Mouse (Mus musculus) adrenal gland, postnatal 36 days (tissue): ENCODE measurements around the gene Tubg2. TPM values are rescaled to one million over a fixed set of nuclear protein-coding genes. Genes with fewer than 3 reads are reported as not detected.
"Not testable (repeated sequence)": the region's sequence is repeated elsewhere in the genome, so short reads cannot be mapped to it uniquely, and the experiment has no call there.

Experiments used
- DNase-seq, 2 experiments: peaks; one replicate each; pipeline ENCODE4 v3.0.0; 2021; ENCODE audit warnings: mixed read lengths in 1 of 2
- long read RNA-seq, 2 experiments: library from polyadenylated mRNA; stranded (forward); transcript quantifications; one replicate each; pipeline ENCODE4 v2.0.0; 2021; ENCODE audit warnings: borderline sequencing depth in 2 of 2
- total RNA-seq, 2 experiments: library from RNA; stranded (reverse); gene quantifications; 2 replicates each; pipeline ENCODE4 v1.2.3; 2021

Tubg2 gene
- 1 to 10 TPM; 5.9 to 7.0 TPM for total RNA-seq
- long read RNA-seq, experiment 1, partial matches to known transcripts: 2 of 6 reads
- long read RNA-seq, experiment 1, other reads (novel, unspliced or antisense): 1 of 6 reads
- long read RNA-seq, experiment 2, partial matches to known transcripts: 1 of 3 reads
- long read RNA-seq, experiment 2, other reads (novel, unspliced or antisense): 0 of 3 reads

DNA sequence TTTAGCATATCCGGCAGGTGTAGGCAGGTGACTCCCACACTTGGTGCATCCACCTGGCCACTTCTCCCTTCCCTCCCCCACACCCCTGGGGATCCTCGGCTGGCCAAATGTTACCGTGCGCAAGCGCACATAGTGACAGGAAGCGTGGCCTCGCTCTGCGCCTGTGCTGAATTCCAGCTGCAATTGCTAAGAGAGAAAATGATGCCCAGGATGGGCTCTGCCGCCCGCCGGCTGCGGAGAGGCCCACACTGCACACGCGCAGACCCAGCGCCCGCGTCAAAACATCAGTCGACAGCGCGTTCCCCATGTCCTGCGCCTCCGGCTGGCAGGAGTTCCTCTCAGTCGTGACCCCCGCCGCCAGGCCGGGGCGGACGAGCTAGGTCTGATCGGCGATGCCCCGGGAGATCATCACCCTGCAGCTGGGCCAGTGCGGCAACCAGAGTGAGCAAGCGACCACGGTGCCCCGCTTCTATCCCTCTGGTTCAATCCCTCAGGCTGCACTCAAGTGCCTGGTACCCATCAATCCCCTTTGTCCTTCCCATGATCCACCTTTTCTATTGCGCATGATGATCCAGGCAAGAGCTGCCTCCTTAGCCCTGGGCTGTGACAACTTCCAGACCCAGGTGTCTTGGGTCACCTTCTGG lies at the start of gene Tubg2:
Tubg2 (plus strand) TSS at position 180 of the 644 bp plus-strand sequence.
- DNase-seq: peak; percentile 74 to 79

DNA sequence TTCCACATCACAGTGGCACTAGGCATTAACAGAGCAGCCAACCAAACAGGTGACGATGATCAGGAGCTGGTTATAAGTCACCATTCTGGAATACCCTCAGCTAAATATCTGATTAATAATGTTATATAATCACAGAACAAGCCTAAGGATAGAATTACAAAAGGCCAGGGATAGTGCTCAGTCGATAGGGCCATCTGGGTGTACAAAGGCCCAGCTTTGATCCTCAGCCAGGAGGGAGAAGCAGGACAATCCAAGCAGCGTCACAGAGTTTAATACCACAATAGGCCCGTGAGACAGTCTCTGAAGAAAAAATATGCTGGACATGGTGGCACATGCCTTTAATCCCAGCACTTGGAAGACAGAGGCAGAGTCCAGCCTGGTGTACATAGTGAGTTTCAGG lies 46.4 kb upstream of the Tubg2 start:
- DNase-seq: no peak

DNA sequence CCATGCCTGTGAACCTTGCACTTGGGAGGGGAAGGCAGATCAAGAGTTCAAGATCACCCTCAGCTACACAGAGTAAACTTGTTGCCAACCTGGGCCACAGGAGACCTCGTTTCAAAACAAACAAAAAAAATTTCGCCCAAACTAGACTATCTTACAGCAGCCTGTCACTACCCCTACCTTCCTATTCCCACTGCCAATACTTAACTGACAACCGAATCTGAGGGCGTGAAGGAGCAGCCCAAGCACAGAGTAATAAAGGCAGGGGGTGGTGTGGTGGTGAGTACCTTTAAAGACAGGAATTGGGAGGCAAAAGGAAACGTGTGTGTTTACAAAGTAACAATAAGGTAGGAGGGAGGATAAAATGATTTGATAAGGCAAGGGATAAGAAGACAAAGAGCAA lies 45.0 kb upstream of the Tubg2 start:
- DNase-seq: no peak

DNA sequence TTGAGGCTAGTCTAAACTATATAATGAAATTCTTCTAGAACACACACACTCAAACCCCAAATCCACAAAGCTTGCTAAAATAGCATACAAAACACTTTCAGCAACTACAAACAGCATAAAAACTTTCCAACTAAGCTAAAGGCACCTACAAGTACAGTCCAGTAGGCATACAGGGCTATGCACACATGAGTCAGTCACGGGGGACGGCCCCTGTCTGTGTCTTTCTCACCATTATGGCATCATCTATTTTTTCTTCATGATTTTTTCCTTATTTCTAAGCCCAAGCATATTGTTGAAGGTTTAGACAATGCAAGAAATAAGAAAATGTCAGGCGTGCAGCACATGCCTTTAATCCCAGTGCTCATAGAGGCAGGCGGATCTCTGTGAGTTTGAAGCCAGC lies 44.5 kb upstream of the Tubg2 start:
- DNase-seq: no peak

DNA sequence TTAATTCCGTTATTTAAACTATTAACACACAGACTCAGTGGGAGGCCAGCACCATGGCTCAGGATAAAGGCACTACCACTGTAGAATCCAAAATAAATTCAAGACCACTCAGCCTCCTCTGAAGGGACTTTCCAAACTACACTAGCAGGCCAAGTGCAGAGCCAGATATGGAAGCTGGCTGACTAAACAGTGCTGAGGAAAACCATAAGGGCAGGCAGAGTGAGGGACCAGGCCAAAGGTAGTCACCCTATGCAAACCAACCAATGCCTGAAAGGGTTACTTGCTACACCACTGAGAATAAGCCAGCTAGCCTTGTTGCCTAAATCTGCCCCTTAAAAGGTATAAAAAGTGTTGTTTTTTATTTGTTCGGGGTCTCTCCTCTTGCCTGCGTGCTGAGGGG lies 43.5 kb upstream of the Tubg2 start:
- no peak for DNase-seq

DNA sequence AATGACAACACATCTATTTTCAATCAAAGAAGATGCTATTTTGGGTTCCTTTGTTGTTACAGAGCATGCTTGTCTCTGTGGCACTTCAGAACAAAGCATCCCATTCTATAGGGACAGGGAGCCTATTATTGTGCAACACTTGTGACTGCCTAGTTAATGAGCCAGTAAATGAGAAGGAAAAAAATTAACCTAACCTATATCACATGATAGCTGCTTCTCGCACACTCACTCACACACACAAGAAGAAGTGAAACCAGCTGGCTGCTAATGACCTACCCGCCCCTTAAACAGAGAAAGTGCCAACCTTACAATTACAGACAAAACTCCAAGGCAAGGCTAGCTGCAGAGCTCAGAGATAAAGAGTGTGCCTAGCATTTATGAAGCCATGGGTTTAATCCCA lies 40.1 kb upstream of the Tubg2 start:
- DNase-seq: no peak

DNA sequence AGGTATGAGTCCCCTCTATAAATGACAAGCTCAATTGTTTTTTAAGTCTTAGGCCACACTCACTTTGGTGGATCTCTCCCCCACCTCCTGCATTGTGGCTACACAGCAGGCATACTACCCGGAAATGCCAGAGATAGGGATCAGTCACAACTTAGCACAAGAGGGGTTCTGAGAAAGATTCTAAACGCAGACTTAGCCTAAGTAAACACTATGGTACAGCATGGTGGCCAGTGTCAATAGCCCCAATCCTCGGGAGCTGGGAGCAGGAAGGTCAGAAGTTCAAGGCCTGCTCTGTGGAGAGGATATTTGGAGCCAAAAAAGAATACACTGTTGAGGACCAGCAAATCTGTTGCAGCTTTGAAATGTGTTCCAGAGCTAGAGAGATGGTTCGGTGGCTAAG lies 37.6 kb upstream of the Tubg2 start:
- peak in 1 of 2 experiments; percentile 29 for DNase-seq

DNA sequence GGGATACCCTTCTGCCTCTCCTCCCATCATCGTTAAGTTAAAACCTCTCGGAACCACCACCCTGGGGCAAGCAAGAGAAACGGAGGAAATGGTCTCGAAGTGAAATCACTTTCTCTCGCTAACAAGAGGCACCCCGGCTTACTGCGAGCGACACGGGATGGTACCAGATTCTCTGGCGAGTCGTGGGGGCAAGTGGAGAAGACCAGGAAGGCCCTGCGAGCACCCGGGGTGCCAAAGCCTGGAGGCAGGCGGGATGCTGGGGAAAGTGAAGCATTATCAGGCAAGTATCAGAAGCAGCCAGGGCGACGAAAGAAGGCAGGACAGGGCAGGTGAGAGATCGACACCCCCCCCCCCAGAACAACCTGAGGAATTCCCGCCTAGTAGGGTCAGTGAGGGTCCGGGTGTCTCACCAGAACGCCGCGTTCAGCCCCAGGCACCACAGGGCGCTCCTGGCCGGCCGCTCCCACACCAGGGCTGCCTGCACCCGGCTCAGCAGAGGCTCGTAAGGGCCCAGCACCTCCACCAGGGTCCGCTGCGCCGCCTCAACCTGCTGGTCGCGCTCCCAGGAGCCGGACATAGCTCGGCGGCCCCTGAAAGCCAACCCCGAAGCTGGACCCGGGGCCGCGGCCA lies 36.5 kb upstream of the Tubg2 start:
- DNase-seq: no peak

DNA sequence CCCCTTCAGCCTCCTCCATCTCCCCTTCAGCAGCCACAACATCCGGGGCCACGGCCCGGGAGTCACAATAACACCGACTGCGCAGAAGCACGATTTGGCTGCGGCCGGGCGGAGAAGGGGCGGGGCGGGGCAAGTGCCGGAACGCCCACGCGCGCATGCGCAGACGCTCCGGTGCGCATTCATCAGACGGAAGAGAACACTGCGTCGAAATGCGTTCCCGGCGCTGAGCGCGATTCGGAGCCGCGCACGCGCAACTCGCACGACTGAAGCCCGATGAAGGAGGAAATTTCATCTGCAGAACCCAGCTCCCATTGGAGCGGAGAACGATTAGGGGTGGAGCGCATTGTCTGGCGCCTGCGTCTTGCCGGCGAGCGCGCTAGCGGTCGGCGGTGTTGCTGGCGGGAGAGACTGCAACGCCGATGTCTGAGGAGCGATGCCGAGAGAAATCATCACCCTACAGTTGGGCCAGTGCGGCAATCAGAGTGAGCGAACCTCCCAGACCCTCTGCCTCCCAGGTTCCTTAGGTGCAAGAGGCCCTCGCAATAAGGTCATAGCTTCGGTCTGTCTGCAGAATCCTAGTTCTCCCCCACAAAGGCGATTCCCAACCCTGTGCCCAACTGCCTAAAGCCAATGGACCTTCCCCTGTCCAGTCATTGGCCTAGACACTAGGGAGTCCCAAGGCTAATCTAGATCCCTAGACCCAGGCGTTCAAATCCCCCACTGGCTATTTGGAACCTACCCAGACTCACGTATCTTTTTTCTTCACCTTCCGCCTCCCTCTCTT lies 35.8 kb upstream of the Tubg2 start, which contains the start of the genes Retreg3 and Tubg1:
Retreg3 (minus strand) TSS at position 133 of the 784 bp plus-strand sequence.
Tubg1 (plus strand) TSS at position 178 of the 784 bp plus-strand sequence.
- DNase-seq: peak; percentile 99

DNA sequence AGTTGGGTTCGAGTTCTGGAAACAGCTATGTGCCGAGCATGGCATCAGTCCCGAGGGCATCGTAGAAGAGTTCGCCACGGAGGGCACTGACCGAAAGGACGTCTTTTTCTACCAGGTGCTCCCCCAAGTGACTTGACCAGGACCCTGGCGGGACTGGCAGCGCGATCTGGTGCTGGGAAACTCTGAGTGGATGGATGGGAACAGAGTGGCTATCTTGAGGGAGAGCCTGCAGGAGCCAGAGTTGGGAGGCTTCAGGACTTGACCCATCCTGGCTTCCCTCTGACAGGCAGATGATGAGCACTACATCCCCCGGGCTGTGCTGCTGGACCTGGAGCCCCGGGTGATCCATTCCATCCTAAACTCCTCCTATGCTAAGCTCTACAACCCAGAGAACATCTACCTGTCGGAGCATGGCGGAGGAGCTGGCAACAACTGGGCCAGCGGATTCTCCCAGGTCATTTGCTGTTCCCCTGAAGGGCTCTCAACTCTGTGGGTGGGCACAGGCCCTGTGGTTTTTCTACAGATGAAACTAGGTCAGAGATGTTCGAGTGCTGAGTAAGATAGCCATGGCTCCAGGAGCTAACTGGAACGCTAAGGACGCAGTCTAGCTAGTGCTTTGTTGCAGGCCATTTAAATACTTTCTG lies 35.0 kb upstream of the Tubg2 start:
- DNase-seq: no peak

DNA sequence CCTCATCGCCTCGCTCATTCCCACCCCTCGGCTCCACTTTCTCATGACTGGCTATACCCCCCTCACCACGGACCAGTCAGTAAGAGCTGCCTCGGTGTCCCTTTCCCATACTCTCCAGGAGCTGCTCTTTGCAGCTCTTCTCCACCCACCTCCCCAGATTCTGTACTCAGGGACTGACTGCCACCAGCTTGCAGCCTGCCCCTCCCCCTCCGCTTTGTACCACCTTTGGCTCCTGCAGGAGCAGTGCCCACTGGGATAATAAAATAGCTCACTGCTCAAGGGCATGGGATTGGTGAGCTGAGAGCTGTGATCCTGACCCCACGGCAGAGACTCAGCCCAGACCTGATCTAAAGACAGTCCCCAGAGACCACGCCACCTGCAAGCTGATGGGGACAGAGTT lies 31.2 kb upstream of the Tubg2 start:
- not testable (repeated sequence) for DNase-seq

DNA sequence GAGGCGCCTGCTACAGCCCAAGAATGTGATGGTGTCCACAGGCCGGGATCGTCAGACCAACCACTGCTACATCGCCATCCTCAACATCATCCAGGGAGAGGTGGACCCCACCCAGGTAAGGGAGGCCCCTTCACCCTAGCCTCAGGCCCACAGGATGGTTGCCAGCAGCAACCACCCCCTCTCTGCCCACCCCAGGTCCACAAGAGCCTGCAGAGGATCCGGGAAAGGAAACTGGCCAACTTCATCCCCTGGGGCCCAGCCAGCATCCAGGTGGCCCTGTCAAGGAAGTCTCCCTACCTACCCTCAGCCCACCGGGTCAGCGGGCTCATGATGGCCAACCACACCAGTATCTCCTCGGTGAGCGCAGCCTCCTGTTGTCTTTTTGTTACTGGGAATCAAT lies 30.7 kb upstream of the Tubg2 start:
- DNase-seq: not testable (repeated sequence)

DNA sequence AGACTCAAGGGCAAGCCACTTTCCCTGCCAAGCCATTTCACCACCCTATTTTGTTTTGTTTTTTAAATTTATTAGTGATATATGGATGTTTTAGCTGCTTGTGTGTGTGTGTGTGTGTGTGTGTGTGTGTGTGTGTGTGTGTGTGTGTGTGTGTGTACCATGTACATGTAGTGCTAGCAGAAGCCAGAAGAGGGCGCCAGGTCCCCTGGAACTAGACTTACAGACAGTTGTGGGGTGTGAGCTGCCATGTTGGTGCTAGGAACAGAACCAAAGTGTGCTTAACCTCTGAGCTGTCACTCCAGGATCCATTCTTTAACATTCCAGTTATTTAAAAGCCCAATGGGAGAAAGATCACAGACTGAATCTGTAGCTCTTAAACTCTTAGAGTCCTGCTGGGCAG lies 28.6 kb upstream of the Tubg2 start:
- peak in 1 of 2 experiments; percentile 17 for DNase-seq

DNA sequence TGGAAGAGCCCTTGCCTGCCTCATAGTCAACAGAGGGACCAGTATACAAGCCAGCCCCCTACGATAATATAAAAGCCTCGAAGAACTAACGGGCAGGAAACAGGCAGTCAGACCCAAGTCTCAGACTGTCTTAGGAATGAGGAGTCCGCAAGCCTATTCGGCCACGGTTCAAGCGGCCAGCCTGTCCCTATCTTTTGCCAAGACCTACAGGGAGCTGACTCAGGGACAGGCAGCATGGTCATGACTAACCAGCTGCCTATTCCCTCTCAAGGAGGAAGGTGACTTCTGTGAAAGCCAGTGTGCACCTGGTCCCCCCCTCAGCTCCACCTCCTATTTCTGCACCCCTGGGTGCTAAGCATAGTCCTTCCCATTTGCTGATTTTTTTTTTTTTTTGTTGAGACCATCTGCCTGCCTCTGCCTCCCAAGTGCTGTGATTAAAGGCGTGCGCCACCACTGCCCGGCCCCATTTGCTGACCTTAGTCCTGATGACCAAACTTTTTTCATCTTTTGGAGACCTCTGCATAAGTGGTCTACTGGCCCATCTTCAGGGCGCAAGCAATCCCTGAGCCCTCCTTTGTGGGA lies 26.6 kb upstream of the Tubg2 start:
- DNase-seq: peak; percentile 43 to 52

DNA sequence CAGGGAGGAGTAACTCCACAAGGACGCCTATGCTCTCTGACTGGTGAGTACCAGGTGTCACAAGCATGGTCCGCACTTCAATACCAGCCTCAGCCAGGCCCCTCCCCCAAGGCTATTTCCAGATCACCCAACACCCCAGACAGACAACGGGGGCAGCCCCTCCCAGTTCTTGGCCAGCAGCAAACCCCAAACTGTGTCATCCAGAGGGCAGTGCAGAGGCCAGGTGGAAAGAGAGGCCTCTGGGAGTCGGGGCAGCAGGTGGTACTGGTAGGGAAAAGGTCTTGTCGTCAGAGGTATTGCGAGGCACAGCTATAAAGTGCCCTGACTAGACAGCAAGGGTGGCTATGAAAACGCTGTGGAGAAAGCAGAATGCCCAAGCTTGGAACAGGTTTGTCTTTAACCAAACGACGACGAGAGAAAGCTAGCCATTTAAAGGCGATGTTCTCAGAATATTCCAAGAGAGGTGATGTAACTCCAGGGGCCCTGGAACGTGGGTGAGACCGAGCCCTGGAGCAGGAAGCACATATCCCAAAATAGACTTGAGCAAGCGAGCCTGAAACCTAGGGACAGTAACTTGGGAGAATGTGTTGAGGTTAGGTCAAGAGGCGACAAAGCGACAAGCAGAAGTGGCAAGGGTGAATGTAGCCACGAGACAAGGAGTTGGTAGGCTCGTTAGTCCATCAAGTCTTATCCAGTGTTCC lies 25.5 kb upstream of the Tubg2 start:
- DNase-seq: peak in 1 of 2 experiments; percentile 65

DNA sequence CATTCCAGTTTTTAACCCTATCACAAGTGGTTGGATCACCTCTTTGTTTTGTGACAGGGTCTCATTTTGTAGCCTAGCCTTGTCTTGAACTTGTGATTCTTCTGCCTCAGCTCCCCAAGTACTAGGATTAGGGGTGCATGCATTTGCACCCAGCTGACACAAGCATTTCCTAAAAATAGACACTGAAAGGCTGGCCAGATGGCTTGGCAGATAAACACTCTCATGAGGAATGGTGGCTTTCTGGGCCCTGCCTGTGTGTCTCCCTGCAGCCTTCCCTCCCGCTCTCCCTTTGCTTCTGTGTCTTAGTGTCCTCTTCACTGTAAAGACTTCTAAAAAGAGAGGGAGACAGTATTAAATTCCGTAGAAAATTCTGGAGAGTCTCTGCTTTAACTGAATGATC lies 24.5 kb upstream of the Tubg2 start:
- no peak for DNase-seq

DNA sequence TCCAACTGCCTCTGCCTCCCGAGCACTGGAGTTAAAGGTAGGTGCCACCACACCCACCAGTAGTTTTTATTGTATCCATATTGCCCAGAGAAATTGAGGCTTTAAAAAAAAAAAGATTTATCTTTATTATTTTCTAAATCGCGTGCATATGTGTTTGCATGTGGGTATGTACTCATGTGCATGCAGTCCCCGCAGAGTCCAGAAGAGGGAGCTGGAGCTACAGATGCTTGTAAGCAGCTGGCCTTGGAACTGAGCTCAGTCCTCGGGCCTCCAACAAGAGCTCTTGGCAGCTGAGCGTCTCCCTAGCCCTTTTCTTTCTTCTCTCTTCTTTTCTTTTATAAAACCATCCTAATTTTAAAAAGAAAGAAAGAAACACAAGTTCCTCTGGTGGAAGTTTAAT lies 24.0 kb upstream of the Tubg2 start:
- peak in 1 of 2 experiments; percentile 41 for DNase-seq

DNA sequence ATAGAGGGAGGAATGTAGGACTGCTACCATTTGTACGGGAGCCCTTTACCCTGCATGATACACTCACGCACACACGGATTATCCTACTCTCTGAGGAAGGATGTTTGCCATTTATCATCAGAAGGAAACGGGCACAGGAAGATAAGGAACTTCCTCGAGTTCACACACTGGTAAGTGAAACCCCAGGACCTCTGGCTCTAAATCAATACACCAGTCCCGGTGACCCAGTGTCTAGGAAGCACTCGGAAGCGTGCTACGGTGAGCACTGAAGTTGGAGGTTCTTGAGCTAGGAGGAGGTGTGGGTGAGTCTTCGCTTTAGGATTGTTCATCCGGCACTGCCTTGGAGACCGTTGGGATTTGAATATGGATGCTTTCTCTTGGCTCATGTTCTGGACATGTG lies 22.7 kb upstream of the Tubg2 start:
- DNase-seq: peak in 1 of 2 experiments; percentile 15

DNA sequence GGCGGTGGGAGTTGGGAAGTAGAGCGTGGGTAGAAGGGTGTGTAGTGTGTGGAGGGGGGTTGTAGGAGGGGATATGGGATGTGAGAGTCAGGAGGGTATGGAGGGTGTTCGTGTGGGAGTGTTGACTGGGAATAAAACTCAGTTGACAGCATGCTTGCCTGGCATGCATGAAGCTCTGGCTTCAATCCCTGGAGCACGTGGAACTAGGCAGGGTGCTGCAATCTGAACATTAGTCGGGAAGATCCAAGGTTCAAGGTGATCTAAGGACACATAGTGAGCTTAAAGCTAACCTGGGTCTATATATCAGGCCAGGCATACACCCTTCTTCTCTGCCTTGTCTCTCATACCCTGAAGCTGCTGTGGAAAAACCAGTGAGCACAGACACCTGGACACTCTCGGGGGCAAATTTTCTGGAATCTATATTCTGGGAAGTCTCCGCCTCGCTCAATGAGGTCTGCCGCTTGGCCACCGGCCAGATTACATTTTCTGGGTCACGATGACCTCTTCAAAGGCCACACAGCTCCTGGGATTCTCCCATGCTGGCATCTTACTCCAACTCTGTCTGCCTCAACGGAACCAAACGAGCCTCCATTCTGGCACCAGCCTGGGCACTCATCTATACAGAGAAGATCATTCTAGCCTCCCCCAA lies 21.4 kb upstream of the Tubg2 start:
- DNase-seq: peak; percentile 75 to 80

DNA sequence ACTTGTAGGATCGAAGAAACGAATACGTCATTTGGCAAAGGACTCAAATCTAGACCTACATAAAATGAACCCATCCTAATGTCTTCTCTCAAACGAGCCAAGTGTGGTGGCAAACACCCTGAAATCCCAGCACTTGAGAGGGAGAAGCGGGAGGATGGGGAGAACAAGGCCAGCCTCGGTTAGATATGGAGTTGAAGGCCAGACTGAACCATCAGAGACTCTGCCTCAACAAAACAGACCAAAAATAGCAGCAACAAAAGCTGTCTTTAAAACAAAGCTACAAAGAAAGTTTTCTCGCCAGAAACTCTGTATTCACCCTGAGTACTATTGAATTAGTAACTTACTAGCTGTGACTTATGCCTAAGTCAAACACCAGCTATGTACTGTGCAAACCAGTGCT lies 18.7 kb upstream of the Tubg2 start:
- DNase-seq: no peak
